In genomic region chr12:43827901-43828300, GRCm38 (mm10) we compare ENCODE assay signal across 18 mouse cellular contexts.
DNase-seq lines count a peak whose midpoint lies in the region; ATAC-seq and TF ChIP-seq lines count a peak whose summit lies in the region.
"Had no signal": no experiment of that assay in that cellular context is flagged by ENCODE, and none has a peak within 500 bp of the region (broad histone marks: within the 10 kb centered on the region; RNA-seq: fewer than 3 reads in every experiment).

No protein-coding gene starts in this region.

- peak overlapping the region; percentile 88 for H3K27ac ChIP-seq in left cerebral cortex, adult 2 months
- H3K27ac ChIP-seq in bone marrow macrophage, adult 2 months (ENCODE audit: insufficient read depth, low read depth, low read length) = peak overlapping the region; percentile 60
- H3K27ac ChIP-seq in hindbrain, embryonic 13.5 days = no peak overlapping the region
- H3K27ac ChIP-seq: gastrocnemius, adult 2 months; hindbrain, embryonic 15.5 days; limb, embryonic 13.5 days; liver, embryonic 13.5 days; midbrain, embryonic 12.5 days; neural tube, embryonic 15.5 days had no signal

- no peak overlapping the region for H3K9ac ChIP-seq in hindbrain, embryonic 13.5 days
- H3K9ac ChIP-seq: hindbrain, embryonic 15.5 days; limb, embryonic 13.5 days; liver, embryonic 13.5 days; midbrain, embryonic 12.5 days; neural tube, embryonic 15.5 days had no signal

- H3K27me3 ChIP-seq in hindbrain, embryonic 13.5 days = no peaks in the 10 kb centered on the region
- H3K27me3 ChIP-seq: hindbrain, embryonic 15.5 days; limb, embryonic 13.5 days; liver, embryonic 13.5 days; midbrain, embryonic 12.5 days; neural tube, embryonic 15.5 days had no signal

- H3K9me3 ChIP-seq in hindbrain, embryonic 13.5 days = no peaks in the 10 kb centered on the region
- H3K9me3 ChIP-seq: hindbrain, embryonic 15.5 days; limb, embryonic 13.5 days; liver, embryonic 13.5 days; midbrain, embryonic 12.5 days; neural tube, embryonic 15.5 days had no signal

- no peak overlapping the region for H3K4me3 ChIP-seq in left cerebral cortex, adult 2 months
- no peak overlapping the region for H3K4me3 ChIP-seq in bone marrow macrophage, adult 2 months (ENCODE audit: insufficient read depth, low read length)
- no peak overlapping the region for H3K4me3 ChIP-seq in hindbrain, embryonic 13.5 days
- H3K4me3 ChIP-seq: gastrocnemius, adult 2 months; hindbrain, embryonic 15.5 days; limb, embryonic 13.5 days; liver, embryonic 13.5 days; midbrain, embryonic 12.5 days; neural tube, embryonic 15.5 days had no signal

- WGBS in hindbrain, embryonic 13.5 days = 83% methylated on average over 6 of the region's 6 CpGs

- DNase-seq in adrenal gland, adult (ENCODE audit: inconsistent age in 2 of 2, low spot score in 1 of 2) = peak; percentile 12 to 68
- DNase-seq in adrenal gland, postnatal 4 days (ENCODE audit: low spot score in 2 of 2) = no peak
- DNase-seq in left cerebral cortex, adult 2 months (ENCODE audit: extremely low spot score in 1 of 2, low spot score in 2 of 2) = peak in 1 of 2 experiments; percentile 31
- DNase-seq in left cerebral cortex, postnatal 36 days (ENCODE audit: low spot score in 2 of 2) = no peak
- no peak for DNase-seq in urinary bladder, adult 2 months (ENCODE audit: low spot score)
- DNase-seq: cerebellum, adult 9-10 months; gastrocnemius, adult 2 months; kidney, postnatal 10 days; liver, embryonic 13.5 days; lung, adult 2 months; spleen, adult 18-20 months had no signal

- TF ChIP-seq CTCF in left cerebral cortex, adult 2 months (IDR thresholded peaks at IDR 0.05) = no peak
- TF ChIP-seq CTCF in bone marrow macrophage, adult 2 months (IDR thresholded peaks at IDR 0.05; ENCODE audit: low read depth, low read length) = no peak

- intact Hi-C loops in left cerebral cortex, adult 2 months (cut with DNase I) = loop anchor here (1.0 to 5.0 kb wide), 5 partner anchors 33 to 317 kb away; no protein-coding TSS in a partner anchor
- intact Hi-C loops in left cerebral cortex, postnatal 36 days (cut with DNase I) = loop anchor here (5.0 kb wide), 1 partner anchor 274 kb away; no protein-coding TSS in a partner anchor

- ATAC-seq in hindbrain, embryonic 13.5 days (ENCODE audit: low FRiP score) = no peak
- ATAC-seq: intestine, embryonic 16.5 days had no signal

- 0 out of 2 replicates have a peak, but pooled peaks cover 2% of the 10 kb centered on the region for H3K4me1 ChIP-seq in bone marrow macrophage, adult 2 months (ENCODE audit: control insufficient read depth, insufficient read depth, low read length)
- H3K4me1 ChIP-seq in hindbrain, embryonic 13.5 days (replicated peaks) = no peaks in the 10 kb centered on the region
- H3K4me1 ChIP-seq: hindbrain, embryonic 15.5 days; liver, embryonic 13.5 days; midbrain, embryonic 12.5 days; neural tube, embryonic 15.5 days had no signal

- no peak overlapping the region for H3K4me2 ChIP-seq in hindbrain, embryonic 13.5 days
- H3K4me2 ChIP-seq: hindbrain, embryonic 15.5 days; limb, embryonic 13.5 days; liver, embryonic 13.5 days; midbrain, embryonic 12.5 days; neural tube, embryonic 15.5 days had no signal

- no peaks in the 10 kb centered on the region for H3K36me3 ChIP-seq in hindbrain, embryonic 13.5 days
- H3K36me3 ChIP-seq: hindbrain, embryonic 15.5 days; limb, embryonic 13.5 days; liver, embryonic 13.5 days; midbrain, embryonic 12.5 days; neural tube, embryonic 15.5 days had no signal

- no peak for TF ChIP-seq POLR2A in bone marrow macrophage, adult 2 months (IDR thresholded peaks at IDR 0.05; ENCODE audit: borderline replicate concordance, low read depth, low read length)

Comparison
In these comparisons a context has a peak if more than half of its experiments do, and no peak if none do; other contexts are left out.
1. DNase-seq: peak in adrenal gland, adult (2 of 2); none in adrenal gland, postnatal 4 days (0 of 2), left cerebral cortex, postnatal 36 days (0 of 2) and urinary bladder, adult 2 months (single experiment).